Mouse (Mus musculus) CD4-positive helper T cell, adult 2 months (primary cell): ENCODE results near the gene Ppp1r27.
"Not testable (repeated sequence)": the region's sequence is repeated elsewhere in the genome, so short reads cannot be mapped to it uniquely, and the experiment has no call there.

Source experiments
- DNase-seq: peaks from one replicate; pipeline ENCODE4 v3.0.0-alpha.2; 2012; ENCODE audit warnings: low read depth, missing footprints, low spot score

Gene Ppp1r27

GRCm38 (mm10) chr11:120550810-120551440 is at the start of gene Ppp1r27:
Gene Ppp1r27 (minus strand): TSS chr11:120551132.
- no peak for DNase-seq

- DNase-seq: peak; percentile 83
Observed at GRCm38 (mm10) chr11:120600716-120601115, 49.8 kb upstream of the Ppp1r27 start.

DNA sequence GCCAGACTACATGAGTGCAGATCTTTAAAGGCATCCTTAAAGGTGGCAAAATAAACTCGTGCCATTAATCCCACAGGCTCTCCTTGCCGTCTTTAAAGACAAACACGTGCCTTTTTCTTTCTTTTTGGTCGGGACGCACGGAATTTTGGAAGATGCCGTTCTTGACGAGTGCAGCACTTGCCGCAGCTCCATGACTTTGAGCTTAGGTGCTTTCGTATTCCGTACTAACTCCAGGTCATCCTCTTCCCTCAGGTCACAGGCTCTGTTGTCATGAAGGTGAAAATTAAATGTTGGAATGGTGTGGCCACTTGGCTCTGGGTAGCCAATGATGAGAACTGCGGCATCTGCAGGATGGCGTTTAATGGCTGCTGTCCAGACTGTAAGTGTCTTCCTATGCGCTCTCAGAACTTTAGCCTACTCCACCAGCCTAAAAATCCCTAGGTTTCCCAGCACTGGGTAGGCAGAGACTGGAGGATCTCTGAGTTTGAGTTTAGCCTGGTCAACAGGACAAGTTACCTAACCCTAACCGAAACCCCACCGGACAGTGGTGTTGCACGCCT is 48.1 kb upstream of the Ppp1r27 start:
- DNase-seq: no peak

DNA sequence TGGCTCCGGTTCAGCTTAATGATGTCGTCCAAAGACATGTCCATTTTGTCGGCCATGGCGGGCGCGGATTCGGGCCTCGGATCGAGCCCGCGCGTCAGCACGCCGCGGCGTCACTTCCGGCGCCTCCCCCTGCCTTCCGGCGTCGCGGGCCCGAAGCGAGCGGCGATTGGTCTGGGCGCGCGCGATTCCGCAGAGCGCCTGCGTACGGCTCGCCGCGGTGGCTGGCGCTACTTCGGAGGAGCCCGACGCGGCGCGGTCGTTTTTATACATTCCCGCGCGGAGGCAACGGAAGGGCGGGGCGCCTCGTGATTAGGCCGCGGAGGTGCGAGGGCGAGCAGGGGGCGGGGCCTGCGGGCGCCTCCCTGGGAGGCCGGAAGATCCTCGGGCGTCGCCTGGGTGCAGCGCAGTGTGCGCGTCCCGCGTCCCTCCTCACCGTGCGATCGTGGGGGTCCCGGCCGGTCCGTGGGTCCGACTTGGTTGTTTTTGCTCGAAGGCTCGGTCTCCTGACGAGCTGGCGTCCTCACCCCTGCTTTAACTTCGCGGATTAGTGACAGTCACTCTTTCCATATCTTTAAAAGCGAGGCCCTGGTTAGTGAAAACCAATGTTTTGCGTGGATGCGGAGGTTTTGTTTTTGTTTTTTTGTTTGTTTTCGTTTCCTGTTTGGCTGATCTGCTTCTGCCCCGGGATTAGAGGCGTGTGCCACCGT is 47.5 kb upstream of the Ppp1r27 start, which contains the start of the genes Alyref and Anapc11:
Alyref (minus strand) TSS at position 83 of the 707 bp plus-strand sequence.
Anapc11 (plus strand) TSS at position 139 of the 707 bp plus-strand sequence.
- DNase-seq: peak; percentile 99

DNA sequence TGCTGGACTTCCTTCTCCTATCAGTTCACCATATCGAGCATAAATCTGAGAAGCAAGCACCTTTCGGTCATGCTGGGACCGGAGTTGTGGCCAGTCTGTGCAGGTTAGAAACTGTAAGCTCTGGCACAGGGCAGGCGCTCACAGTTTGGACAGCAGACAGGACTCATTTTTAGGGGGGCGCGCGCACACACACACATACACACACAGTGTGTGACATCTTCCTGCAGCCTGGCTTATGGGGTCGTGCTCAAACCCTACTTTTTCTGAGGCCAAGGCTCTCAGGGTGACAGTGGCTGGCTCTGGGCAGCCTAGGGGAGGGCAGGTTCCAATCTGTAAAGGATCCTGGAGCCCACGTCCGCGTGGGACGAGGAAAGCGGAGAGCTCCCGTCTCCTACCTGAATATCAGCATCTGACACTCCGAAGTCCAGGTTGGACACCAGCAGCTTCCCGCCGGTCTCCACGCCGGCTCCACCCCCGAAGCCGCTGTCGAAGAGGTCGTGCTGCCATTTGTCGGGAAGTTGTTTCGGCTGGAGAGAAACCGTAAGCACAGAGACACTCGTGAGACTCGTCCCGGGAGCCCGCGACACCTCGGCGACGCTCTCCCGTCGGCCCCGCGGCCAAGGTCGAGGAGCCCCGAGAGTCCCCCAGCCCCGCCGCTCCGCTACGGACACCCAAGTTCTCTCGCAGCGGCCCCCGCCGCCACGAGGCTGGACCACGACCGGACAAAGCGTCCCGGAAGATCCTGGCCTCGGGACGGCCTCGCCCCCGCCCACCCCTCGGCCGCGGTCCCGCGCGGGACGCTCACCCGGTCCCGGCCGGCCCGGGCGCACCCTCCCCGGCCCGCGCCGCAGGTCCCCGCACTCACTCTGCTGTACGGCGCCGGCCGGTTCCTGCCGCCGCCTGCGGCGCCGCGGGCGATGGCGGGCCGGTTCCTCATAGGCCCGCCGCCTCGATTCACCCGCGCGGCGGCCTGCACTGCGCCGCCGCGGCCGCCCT is 46.6 kb upstream of the Ppp1r27 start:
- peak; percentile 39 for DNase-seq

DNA sequence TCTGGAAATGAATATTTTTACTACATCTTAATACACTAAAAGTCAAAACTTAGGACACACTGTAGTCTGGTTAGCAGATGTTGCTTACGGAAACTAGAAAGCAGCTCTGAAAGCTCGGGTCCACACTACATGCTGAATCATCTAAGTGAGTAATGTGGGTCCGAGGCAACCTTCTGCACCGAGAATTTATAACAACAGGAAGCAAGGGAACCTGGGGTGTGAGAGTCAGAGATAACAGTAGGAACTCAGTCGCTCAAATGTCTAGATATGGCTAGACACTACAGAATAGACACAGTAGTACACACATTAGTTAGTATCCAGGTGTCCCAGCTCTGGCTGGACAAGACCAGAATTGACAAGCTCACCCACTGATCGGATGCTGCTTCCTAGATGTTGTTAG is 37.6 kb upstream of the Ppp1r27 start:
- no peak for DNase-seq

DNA sequence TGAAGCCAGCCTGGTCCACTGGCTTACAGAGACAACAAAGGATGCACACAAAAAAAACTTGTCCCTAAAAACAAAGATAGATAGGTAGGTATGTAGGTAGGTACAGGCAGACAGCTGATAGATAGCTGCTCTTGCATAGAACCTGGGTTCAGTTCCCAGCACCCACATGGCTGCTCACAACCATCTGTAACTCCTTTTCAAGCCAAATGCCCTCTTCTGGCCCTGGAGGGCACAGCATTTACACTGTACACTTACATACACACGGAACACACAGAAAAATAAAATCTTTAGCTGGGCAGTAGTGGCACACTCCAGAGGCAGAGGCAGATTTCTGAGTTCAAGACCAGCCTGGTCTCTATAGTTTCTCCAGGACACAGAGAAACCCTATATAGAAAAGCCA is 33.0 kb upstream of the Ppp1r27 start:
- DNase-seq: no peak

DNA sequence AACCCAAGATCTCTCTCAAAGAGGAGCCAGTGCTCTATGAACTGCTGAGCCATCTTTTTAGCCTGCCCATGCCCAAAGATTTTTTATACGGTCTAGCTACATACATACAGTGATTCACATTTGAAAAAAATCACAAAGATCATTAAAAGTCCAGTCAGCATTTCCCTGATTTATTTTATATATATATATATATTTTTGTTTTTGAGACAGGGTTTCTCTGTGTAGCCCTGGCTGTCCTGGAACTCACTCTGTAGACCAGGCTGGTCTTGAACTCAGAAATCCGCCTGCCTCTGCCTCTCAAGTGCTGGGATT is 32.0 kb upstream of the Ppp1r27 start:
- not testable (repeated sequence) for DNase-seq

DNA sequence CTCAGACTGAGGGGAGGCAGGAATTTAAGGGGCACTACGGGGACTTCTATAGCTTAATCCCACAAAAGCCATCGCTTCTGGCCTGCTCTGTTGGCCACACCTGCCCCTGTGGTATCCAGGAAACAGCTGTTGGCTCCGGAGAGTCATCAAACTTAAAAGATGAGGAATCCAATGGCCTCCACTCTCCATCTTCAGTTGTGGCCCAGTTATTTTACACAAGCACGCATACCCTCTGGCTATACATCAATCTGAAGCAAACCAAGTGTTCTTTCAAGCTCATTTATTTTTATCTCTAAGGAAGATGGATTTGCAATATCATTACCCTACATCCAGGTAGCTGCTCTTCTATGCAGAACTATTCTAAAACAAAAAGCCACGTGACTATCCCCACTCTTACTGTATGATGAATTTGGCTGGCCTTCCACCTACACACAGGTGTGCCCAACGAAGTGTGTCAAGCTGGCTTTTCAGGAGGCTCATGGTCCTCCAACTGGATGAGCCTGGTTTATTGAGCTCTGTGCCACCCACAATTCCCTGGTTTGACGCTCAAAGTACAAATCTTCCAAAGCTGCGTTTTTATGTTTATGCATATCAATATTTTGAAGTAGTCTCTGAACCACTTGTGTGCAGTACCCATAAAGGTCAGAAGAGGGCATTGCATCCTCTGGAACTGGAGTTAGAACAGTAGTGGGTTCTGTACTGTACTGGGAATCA is 31.5 kb upstream of the Ppp1r27 start:
- DNase-seq: peak; percentile 73

- DNase-seq: peak; percentile 92
Observed at GRCm38 (mm10) chr11:120581490-120582267, 30.7 kb upstream of the Ppp1r27 start, which contains the start of gene Arhgdia. Gene Arhgdia (minus strand): TSS chr11:120581624.

- DNase-seq: peak; percentile 67
Observed at GRCm38 (mm10) chr11:120580871-120581331, 30.0 kb upstream of the Ppp1r27 start.

DNA sequence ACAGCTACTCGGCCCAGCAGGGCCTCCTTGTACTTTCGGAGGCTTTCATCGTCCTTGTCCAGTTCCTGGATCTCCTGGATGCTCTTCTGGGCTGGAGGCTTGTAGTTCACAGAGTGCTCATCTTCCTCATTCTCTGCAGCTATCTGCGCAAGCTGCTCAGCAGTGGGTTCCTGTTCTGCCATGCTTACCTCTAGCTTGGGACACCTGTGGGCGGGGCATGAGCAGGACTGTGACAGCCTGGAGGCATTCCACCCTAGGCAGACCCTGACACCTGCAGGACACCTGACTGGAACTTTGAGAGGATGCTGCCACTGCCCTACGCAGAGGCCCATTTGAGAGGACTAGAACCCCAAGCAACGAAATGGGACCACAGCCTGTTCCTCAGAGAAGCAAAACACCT is 29.3 kb upstream of the Ppp1r27 start:
- peak; percentile 47 for DNase-seq

- peak; percentile 80 for DNase-seq
Observed at GRCm38 (mm10) chr11:120579316-120580107, 28.6 kb upstream of the Ppp1r27 start.

DNA sequence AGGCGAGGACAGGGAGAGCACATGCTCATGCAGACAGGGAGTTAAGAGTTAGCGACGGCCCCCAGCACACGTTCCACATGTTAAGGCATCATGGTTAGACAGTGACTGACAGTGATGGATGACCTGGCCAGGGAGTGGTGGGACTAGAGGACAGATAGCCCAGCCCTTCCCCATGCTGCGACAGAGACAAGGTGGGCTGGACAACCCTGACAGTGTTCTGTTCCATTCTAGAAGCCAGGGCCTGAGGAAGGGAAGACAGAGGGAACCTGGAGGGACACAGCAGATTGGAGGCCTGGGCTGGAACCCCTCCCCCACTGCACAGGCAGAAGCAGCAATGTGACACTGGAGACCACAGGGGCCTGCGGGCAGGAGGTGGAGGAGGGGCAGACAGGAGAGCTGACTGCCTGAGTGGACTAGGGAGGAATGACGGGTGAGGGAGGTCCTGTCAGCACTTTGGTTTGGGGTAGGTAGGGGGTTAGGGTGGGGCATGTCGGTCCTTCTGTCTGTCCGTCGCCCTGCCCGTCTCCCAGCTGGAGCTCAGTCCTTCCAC is 27.8 kb upstream of the Ppp1r27 start:
- DNase-seq: no peak

DNA sequence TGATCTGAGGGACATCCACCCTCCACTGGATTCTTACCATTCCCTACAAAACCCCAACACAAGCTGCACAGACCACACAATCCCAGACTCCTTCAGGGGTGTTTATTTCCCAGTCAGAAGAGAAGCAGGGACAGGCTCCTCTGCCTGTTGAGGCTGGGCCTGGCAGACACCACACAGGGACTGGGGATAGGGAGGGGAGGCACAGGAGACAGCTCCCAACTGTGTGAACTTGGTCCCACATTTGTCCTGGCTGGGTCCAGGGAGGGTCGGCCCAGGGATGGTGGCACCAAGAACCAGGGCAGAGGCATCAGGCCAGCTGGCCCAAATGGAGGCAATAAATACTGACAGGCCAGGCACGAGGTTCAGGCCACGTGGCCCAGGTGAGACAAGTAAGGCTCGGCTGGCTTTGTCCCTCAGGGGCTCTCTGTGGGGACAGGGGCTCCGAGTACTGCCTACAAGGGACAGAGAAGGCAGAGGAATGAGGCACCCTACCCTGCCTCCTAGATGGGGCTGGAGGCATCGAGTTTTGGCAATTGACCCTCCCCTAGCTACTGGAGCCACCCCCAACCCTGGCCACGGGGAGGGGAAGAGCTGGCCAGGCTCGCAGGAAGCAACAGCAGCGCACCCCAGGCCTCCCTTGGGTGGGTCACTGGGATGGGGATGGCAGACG is 27.2 kb upstream of the Ppp1r27 start:
- DNase-seq: no peak

GRCm38 (mm10) chr11:120577211-120578023 is 26.5 kb upstream of the Ppp1r27 start:
- peak; percentile 64 for DNase-seq

- no peak for DNase-seq
Observed at GRCm38 (mm10) chr11:120576365-120576981, 25.5 kb upstream of the Ppp1r27 start.
